Mouse (Mus musculus): ENCODE measurements around the gene Camta1. TPM values are rescaled to one million over a fixed set of nuclear protein-coding genes. Genes with fewer than 3 reads are reported as not detected.
"Not testable (repeated sequence)": the region's sequence is repeated elsewhere in the genome, so short reads cannot be mapped to it uniquely, and the experiment has no call there.

The Camta1 gene
- polyA plus RNA-seq, 1 experiment = 26.3 TPM

DNA sequence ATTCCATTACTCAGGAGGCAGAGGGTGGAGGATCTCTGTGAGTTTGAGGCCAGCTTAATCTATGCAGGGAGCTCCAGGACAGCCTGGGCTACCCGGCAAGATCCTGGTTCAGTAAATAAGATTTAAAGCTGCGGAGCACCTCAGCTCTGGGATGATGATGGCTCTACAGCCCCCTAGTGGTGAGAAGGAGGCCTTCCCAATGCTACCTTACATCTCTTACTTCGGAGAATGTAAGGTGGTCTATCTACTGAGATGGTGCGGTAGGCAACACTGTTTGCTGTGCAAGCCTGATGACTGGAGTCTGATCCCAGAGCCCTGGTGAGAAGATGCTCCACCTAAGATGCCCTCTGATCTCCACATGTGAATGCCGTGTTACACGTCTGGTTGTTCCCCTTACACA lies 834.7 kb downstream of the Camta1 start:
- TF ChIP-seq POLR2A (IDR thresholded peaks at IDR 0.05; ENCODE audit: borderline replicate concordance, low read depth, low read length) (no peak), CTCF (IDR thresholded peaks at IDR 0.05; ENCODE audit: low read depth, low read length) (peak; percentile 73)
- H3K27ac ChIP-seq (ENCODE audit: insufficient read depth, low read depth, low read length) = no peak overlapping the region
- no peaks in the 10 kb centered on the region for H3K4me1 ChIP-seq (ENCODE audit: control insufficient read depth, insufficient read depth, low read length)
- no peak overlapping the region for H3K4me3 ChIP-seq (ENCODE audit: insufficient read depth, low read length)

DNA sequence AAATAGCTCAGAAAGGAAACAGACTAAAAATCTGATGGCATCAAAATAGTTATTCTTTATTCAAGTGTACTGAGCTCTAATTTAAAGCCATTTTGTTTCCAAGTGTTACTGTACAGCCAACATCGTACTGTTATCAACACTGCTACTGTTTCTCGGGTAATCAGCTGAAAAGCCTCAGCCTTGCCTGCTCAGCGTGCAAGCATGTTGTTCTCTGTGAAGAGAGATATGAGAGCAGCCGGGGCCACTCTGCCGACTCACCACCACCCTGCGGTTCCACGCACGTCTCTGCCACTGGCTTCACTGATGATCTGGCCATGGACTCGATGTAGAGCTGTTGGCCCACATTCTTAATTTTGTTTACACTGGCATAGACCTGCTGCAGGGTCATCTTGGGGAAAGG lies 837.5 kb downstream of the Camta1 start:
- no peak overlapping the region for H3K4me3 ChIP-seq (ENCODE audit: insufficient read depth, low read length)
- no peak for TF ChIP-seq POLR2A (IDR thresholded peaks at IDR 0.05; ENCODE audit: borderline replicate concordance, low read depth, low read length)
- no peak for TF ChIP-seq CTCF (IDR thresholded peaks at IDR 0.05; ENCODE audit: low read depth, low read length)

DNA sequence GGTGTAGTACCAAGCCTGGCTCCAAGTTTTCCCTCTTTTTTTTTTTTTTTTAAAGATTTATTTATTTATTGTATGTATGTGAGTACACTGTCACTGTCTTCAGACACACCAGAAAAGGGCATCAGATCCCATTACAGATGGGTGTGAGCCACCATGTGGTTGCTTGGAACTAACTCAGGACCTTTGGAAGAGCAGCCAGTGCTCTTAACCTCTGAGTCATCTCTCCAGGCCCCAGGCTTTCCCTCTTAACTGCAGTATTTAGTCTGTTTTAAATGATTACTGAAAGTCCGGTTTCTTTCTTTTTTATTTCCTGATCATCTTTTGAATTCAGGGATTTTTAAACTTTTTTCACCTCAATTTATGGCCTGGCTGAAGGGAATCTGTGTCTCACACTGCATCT lies 844.3 kb downstream of the Camta1 start:
- H3K27ac ChIP-seq (ENCODE audit: insufficient read depth, low read depth, low read length); H3K4me3 ChIP-seq (ENCODE audit: insufficient read depth, low read length); H3K4me1 ChIP-seq (ENCODE audit: control insufficient read depth, insufficient read depth, low read length): not testable (repeated sequence)

More for the DNA sequence above, 837.5 kb downstream of the Camta1 start:
- no peaks in the 10 kb centered on the region for H3K4me1 ChIP-seq (ENCODE audit: control insufficient read depth, insufficient read depth, low read length)
- no peak overlapping the region for H3K27ac ChIP-seq (ENCODE audit: insufficient read depth, low read depth, low read length)

DNA sequence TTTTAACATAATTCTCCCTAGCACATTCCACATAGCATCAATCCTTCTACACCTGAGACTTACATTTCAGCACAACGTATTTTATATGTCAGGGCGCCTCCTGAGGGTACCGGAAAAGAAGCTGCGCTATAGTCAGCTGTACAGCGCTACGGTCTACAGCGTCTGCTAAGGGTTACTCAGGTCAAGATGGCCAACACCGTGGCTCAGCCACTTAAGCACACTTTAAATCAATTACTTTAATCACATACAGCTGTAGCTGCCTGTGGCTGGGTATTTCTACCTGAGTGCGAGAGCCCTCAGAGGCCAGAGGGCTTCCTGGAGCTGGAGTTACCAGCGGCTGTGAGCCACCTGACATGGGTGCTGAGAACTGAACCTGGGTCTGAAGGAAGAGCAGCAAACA lies 845.7 kb downstream of the Camta1 start:
- Histone ChIP-seq H3K4me3 (ENCODE audit: insufficient read depth, low read length) (no peak overlapping the region), H3K4me1 (ENCODE audit: control insufficient read depth, insufficient read depth, low read length) (no peaks in the 10 kb centered on the region), H3K27ac (ENCODE audit: insufficient read depth, low read depth, low read length) (no peak overlapping the region)
- no peak for TF ChIP-seq CTCF (IDR thresholded peaks at IDR 0.05; ENCODE audit: low read depth, low read length)
- no peak for TF ChIP-seq POLR2A (IDR thresholded peaks at IDR 0.05; ENCODE audit: borderline replicate concordance, low read depth, low read length)

DNA sequence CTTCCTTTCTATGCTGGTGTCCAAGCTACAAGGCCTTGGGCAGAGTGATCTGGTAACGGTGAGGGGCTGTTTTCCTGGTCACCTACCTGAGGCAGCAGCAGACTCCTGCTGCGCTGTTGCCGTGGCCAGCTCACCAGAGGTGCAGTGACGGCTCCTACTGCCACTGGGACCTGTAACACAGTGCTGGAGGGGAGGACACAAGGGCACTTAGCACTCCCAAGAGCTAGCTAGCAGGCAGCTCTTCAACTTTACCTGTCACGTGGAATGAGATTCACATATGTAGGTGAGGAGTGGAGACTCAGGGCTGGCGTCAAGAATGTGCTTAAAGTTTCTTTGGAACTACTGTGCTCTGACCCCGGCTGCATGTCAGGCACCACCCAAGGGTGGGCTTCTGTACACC lies 851.4 kb downstream of the Camta1 start:
- TF ChIP-seq CTCF (IDR thresholded peaks at IDR 0.05; ENCODE audit: low read depth, low read length) (no peak), POLR2A (IDR thresholded peaks at IDR 0.05; ENCODE audit: borderline replicate concordance, low read depth, low read length) (no peak)
- no peak overlapping the region for H3K4me3 ChIP-seq (ENCODE audit: insufficient read depth, low read length)
- no peak overlapping the region for H3K27ac ChIP-seq (ENCODE audit: insufficient read depth, low read depth, low read length)
- peaks cover 11% of the 10 kb centered on the region; the same call in 1 of the 2 replicates for H3K4me1 ChIP-seq (ENCODE audit: control insufficient read depth, insufficient read depth, low read length)

DNA sequence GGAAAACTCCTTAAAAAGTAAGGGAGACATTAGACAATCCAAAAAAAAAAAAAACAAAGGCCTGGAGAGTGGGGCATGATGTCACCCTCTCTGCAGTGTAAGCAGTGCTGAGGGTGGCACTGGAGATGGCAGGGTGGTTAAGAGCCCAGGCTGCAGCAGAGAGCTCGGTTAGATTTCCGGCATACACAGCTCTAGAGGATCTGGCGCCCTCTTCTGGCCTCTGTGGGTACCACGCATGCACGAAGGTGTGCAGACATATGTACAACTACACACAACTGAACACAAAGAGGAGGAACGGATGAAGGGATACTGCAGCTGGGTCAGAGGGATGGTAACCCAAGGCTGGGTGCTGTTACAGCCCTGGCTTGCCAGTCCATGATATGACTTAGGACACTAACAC lies 854.7 kb downstream of the Camta1 start:
- TF ChIP-seq CTCF (IDR thresholded peaks at IDR 0.05; ENCODE audit: low read depth, low read length) (peak; percentile 56; the same call in 1 of the 2 replicates), POLR2A (IDR thresholded peaks at IDR 0.05; ENCODE audit: borderline replicate concordance, low read depth, low read length) (no peak)
- H3K27ac ChIP-seq (ENCODE audit: insufficient read depth, low read depth, low read length) = no peak overlapping the region
- H3K4me3 ChIP-seq (ENCODE audit: insufficient read depth, low read length) = no peak overlapping the region
- H3K4me1 ChIP-seq (ENCODE audit: control insufficient read depth, insufficient read depth, low read length) = peaks cover 14% of the 10 kb centered on the region; the same call in 1 of the 2 replicates

DNA sequence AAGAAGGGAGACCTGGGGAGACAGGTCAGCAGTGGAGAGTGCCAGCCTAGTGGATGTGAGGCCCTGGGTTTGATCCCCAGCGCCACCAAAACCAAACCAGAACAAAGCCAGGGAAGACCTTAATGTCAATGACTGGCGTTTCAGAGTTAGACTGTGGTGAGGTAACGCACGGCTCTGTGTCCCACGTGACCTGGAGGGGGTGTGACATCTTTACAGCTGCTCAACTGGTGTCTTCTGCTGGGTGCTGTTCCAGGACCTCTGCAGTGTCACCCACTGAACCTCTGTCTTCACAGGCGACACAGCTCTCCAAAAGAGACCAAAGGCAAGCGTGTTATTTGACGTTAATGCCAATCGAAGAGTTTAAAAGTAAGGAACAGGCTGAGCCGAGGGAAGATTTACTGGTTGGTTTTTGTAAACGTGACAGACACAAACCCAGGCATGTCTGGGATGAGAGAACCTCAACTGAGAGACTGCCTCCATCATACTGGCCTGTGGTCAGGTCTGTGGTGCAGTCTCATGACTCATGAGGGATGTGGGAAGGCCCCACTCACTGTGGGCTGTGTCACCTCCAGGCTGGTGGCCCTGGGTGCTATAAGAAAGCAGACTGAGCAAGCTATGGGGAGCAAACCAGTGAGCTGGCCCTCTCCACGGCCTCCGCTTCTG lies 855.9 kb downstream of the Camta1 start:
- Histone ChIP-seq H3K4me1 (ENCODE audit: control insufficient read depth, insufficient read depth, low read length) (peaks cover 14% of the 10 kb centered on the region; the same call in 1 of the 2 replicates), H3K27ac (ENCODE audit: insufficient read depth, low read depth, low read length) (no peak overlapping the region), H3K4me3 (ENCODE audit: insufficient read depth, low read length) (no peak overlapping the region)
- TF ChIP-seq CTCF (IDR thresholded peaks at IDR 0.05; ENCODE audit: low read depth, low read length) = no peak
- no peak for TF ChIP-seq POLR2A (IDR thresholded peaks at IDR 0.05; ENCODE audit: borderline replicate concordance, low read depth, low read length)

DNA sequence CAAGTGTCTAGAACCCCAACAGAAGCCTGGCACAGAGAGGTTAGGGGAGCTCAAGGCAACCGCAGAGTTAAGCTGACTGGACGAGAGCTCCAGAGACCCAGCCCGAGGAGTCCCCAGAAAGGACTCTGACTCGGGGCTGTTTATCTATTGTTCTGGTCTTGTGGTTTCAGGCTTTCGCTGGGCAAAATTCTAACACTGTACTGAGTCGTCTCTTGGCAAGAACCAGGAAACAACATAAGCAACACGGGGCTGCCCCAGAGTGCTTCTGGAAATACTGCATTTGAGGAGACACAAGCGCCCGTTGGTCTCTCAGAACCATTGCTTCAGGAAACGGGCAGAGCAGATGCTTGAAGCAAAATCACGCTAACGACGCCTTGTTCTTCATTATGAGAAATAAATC lies 860.3 kb downstream of the Camta1 start:
- Histone ChIP-seq H3K4me1 (ENCODE audit: control insufficient read depth, insufficient read depth, low read length) (peaks cover 11% of the 10 kb centered on the region; the same call in 1 of the 2 replicates), H3K27ac (ENCODE audit: insufficient read depth, low read depth, low read length) (no peak overlapping the region), H3K4me3 (ENCODE audit: insufficient read depth, low read length) (no peak overlapping the region)
- no peak for TF ChIP-seq CTCF (IDR thresholded peaks at IDR 0.05; ENCODE audit: low read depth, low read length)
- no peak for TF ChIP-seq POLR2A (IDR thresholded peaks at IDR 0.05; ENCODE audit: borderline replicate concordance, low read depth, low read length)

DNA sequence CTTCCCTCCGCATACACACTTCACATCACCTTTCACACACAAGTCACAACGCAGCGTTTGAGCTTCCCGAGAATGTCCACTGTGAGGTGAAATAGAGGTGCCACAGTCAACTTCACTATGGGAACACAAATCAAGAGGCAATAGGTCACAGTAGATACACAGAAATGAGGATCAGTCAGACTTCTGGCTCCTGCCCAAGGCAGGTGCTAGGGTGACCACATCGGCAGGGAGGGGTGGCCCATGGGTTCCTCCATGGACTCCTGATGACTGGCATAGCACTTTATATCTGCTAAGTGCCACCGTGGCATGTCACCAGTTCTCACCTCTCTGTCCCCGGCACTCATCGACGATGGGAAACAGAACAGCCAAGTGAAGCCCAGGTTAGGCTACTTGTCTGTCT lies 863.0 kb downstream of the Camta1 start:
- H3K27ac ChIP-seq (ENCODE audit: insufficient read depth, low read depth, low read length) = no peak overlapping the region
- no peaks in the 10 kb centered on the region for H3K4me1 ChIP-seq (ENCODE audit: control insufficient read depth, insufficient read depth, low read length)
- H3K4me3 ChIP-seq (ENCODE audit: insufficient read depth, low read length) = no peak overlapping the region
- TF ChIP-seq POLR2A (IDR thresholded peaks at IDR 0.05; ENCODE audit: borderline replicate concordance, low read depth, low read length) (no peak), CTCF (IDR thresholded peaks at IDR 0.05; ENCODE audit: low read depth, low read length) (no peak)

DNA sequence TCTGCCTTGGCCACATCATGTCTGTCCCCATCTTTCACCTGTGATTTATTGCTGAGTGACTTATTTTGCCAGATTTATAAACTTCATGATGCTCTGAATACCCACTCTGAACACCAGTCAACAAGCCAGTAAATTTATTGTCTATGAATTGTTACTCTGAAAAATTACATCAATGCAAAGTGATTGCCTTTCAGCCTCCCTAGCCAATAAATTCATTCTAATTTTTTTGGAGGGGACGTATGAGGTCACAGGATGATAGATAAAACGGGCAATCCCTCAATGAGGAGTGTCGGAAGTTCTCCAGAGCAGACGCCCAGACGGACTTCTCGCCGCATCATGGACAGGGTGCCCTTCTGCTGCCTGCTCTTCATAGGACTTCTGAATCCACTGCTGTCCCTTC lies 864.9 kb downstream of the Camta1 start, which contains the start of gene Uts2:
Gene Uts2, plus strand, starts transcription at position 301 of the 400 bp plus-strand sequence.
- Histone ChIP-seq H3K27ac (ENCODE audit: insufficient read depth, low read depth, low read length) (no peak within 1 kb of the TSS), H3K4me3 (ENCODE audit: insufficient read depth, low read length) (no peak within 1 kb of the TSS), H3K4me1 (ENCODE audit: control insufficient read depth, insufficient read depth, low read length) (no peaks in the 10 kb centered on the region)
- TF ChIP-seq CTCF (IDR thresholded peaks at IDR 0.05; ENCODE audit: low read depth, low read length) (no peak), POLR2A (IDR thresholded peaks at IDR 0.05; ENCODE audit: borderline replicate concordance, low read depth, low read length) (no peak)

All from bone marrow macrophage, adult 2 months (primary cell).